Mouse (Mus musculus) heart, embryonic 13.5 days (tissue): ENCODE data around the gene Sfrp5. TPM values are rescaled to one million over a fixed set of nuclear protein-coding genes. Genes with fewer than 3 reads are reported as not detected.

ENCODE experiments used
- polyA plus RNA-seq: library from polyadenylated mRNA; unstranded; fragments of >200 nt; fragmentation: Nextera tagmentation; extraction: Ambion mirVana; gene quantifications from 2 replicates; pipeline ENCODE4 v1.2.1, GENCODE M21; 2015

The Sfrp5 gene
- polyA plus RNA-seq, 1 experiment from 2014 or later = 5.4 TPM

Other genes starting within 250 kb of the Sfrp5 start
- gene Mms19, start 221.1 kb downstream of the Sfrp5 start, polyA plus RNA-seq = 17.2 and 22.1 TPM in 2 replicates
- 12.8 and 14.6 TPM in 2 replicates for gene Ubtd1, start 220.5 kb downstream of the Sfrp5 start, polyA plus RNA-seq
- not detected in 2 replicates for gene Ankrd2, start 166.3 kb downstream of the Sfrp5 start, polyA plus RNA-seq
- 0.44 and 1.4 TPM in 2 replicates for gene Hoga1, start 156.6 kb downstream of the Sfrp5 start, polyA plus RNA-seq
- not detected in 2 replicates for gene 4933411K16Rik, start 150.0 kb downstream of the Sfrp5 start, polyA plus RNA-seq
- gene Morn4, start 115.9 kb downstream of the Sfrp5 start, polyA plus RNA-seq = 15.2 and 15.3 TPM in 2 replicates
- gene Pi4k2a, start 111.8 kb downstream of the Sfrp5 start, polyA plus RNA-seq = 14.5 and 16.9 TPM in 2 replicates
- 30.6 and 34.2 TPM in 2 replicates for gene Avpi1, start 73.2 kb downstream of the Sfrp5 start, polyA plus RNA-seq
- gene Marveld1, start 54.9 kb downstream of the Sfrp5 start, polyA plus RNA-seq = 7.4 and 7.7 TPM in 2 replicates
- gene Zfyve27, start 38.3 kb downstream of the Sfrp5 start, polyA plus RNA-seq = 20.2 and 22.2 TPM in 2 replicates
- gene Golga7b, start 45.3 kb upstream of the Sfrp5 start, polyA plus RNA-seq = 0.22 and 0.25 TPM in 2 replicates
- gene Crtac1, start 229.5 kb upstream of the Sfrp5 start, polyA plus RNA-seq = 0.36 and 0.75 TPM in 2 replicates